Mouse (Mus musculus) forebrain, embryonic 16.5 days (tissue): ENCODE measurements around the gene Mier2. TPM values are rescaled to one million over a fixed set of nuclear protein-coding genes. Genes with fewer than 3 reads are reported as not detected.

Experiments used
- ATAC-seq: fragments of 200-750 bp; cut with Nextera tagmentation; 2 replicates; pipeline ENCODE4 v1.8.0; 2017; ENCODE audit warnings: mild to moderate bottlenecking, moderate library complexity
- H3K27ac ChIP-seq: fragments of 300-500 bp; sonication (generic); 2 replicates; pipeline ENCODE4 v1.5.1; 2014; ENCODE audit warnings: low read length, control low read depth
- H3K27me3 ChIP-seq: fragments of 300-500 bp; sonication (generic); replicated peaks from 2 replicates; pipeline ENCODE4 v1.6.1; 2014; ENCODE audit warnings: low read length; ENCODE audit not compliant: control insufficient read depth, insufficient read depth
- H3K36me3 ChIP-seq: fragments of 300-500 bp; sonication (generic); 2 replicates; pipeline ENCODE4 v1.6.1; 2014; ENCODE audit not compliant: control insufficient read depth, insufficient read depth
- H3K4me1 ChIP-seq: fragments of 300-500 bp; sonication (generic); replicated peaks from 2 replicates; pipeline ENCODE4 v1.6.1; 2014; ENCODE audit warnings: low read length; ENCODE audit not compliant: control insufficient read depth, insufficient read depth
- H3K4me2 ChIP-seq: fragments of 300-500 bp; sonication (generic); 2 replicates; pipeline ENCODE4 v1.6.1; 2014; ENCODE audit warnings: mild to moderate bottlenecking, low read length, control low read depth
- H3K4me3 ChIP-seq: fragments of 300-500 bp; sonication (generic); replicated peaks from 2 replicates; pipeline ENCODE4 v1.5.1; 2014; ENCODE audit warnings: mild to moderate bottlenecking, low read length, control low read depth
- H3K9ac ChIP-seq: fragments of 300-500 bp; sonication (generic); replicated peaks from 2 replicates; pipeline ENCODE4 v1.6.1; 2014; ENCODE audit warnings: low read depth, low read length, control low read depth
- H3K9me3 ChIP-seq: fragments of 300-500 bp; sonication (generic); 2 replicates; pipeline ENCODE4 v1.6.1; 2016; ENCODE audit warnings: low read length; ENCODE audit not compliant: control insufficient read depth
- WGBS: fragments of 180-500 bp; shearing (Covaris S2); extraction: QIAGEN DNeasy Blood & Tissue Kit; methylation state at CpG from one replicate; pipeline ENCODE4 v1.1.7; 2014; 5-methylcytosine and 5-hydroxymethylcytosine counted together
- polyA plus RNA-seq: library from polyadenylated mRNA; unstranded; fragments of >200 nt; fragmentation: Nextera tagmentation; extraction: Ambion mirVana; gene quantifications from 2 replicates; pipeline ENCODE4 v1.2.1, GENCODE M21; 2015

The Mier2 gene
- 59.8 and 68.5 TPM in 2 replicates for polyA plus RNA-seq

GRCm38 (mm10) chr10:79554330-79555237, at the start of gene Mier2:
Gene Mier2 (minus strand): TSS chr10:79555199.
- H3K9ac ChIP-seq: peak within 1 kb of the TSS; percentile 90
- no peak within 1 kb of the TSS for H3K27ac ChIP-seq
- H3K36me3 ChIP-seq: no peaks in the 10 kb centered on the region
- ATAC-seq: peak; percentile 87
- 1% methylated on average over 87 of the region's 108 CpGs for WGBS
- peak within 1 kb of the TSS; percentile 76 for H3K4me2 ChIP-seq
- H3K9me3 ChIP-seq: no peaks in the 10 kb centered on the region
- H3K4me3 ChIP-seq: peak within 1 kb of the TSS; percentile 66
- peaks cover 23% of the 10 kb centered on the region for H3K4me1 ChIP-seq
- H3K27me3 ChIP-seq: no peaks in the 10 kb centered on the region

DNA sequence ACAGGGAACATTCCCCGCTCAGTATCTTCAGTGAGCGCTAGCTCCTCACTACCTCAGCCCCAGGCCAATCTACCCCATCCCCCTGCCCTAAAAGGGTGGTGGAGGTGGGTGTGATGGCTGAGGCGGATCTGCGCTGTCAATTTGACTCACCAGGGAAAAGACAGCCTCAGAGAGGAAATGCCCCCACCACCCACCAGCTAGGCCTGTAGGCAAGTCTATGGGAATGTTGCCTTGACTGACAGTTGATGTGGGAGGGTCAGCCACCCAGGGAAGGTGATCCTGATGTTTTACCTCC, 42.9 kb upstream of the Mier2 start:
- Histone ChIP-seq H3K4me2 (no peak overlapping the region), H3K9me3 (no peaks in the 10 kb centered on the region), H3K27ac (no peak overlapping the region), H3K4me3 (no peak overlapping the region), H3K27me3 (peaks cover 5% of the 10 kb centered on the region), H3K9ac (no peak overlapping the region), H3K36me3 (no peaks in the 10 kb centered on the region), H3K4me1 (no peaks in the 10 kb centered on the region)
- 76% methylated on average over 4 of the region's 4 CpGs for WGBS
- ATAC-seq: no peak

DNA sequence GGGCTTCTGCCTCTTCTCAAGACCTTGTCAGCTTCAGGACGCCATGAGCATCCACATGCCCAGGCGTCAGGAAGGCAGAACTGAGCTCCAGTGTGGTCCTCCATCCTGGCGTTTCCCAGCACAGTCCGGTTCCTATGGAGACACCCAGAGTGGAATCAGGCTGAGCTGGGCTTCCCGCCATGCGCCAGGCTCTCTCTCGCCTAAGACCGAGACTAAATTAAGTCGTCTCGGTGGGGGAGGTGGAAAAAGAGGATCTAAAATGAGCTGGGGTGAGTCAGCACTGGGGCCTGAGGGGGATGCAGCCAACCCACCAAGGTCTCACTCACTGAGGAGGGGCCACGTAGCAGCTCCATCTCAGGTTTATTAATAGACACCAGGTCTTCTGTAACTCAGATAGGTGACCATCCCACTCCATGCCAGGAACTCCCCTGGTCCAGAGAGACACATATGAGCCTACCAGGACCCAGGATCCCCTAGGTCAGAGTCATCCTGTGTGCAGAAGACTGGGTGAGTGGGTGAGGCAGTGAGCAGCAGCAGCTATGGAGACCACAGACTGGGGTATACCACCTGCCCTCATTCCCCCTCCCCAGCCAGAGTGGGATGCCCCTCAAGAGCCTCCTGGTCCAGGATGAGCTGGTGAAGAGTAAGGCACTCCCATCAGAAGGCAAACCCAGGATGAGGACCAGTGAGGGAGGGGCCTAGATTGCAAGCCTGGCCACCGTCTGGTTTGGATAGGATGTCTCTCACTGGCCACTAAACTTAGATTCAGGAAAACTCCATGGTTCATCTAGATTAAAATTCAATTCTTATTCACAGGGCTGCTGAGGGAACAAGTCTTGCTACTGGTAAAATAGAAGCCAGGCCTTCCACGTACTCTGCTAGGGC, 42.3 kb upstream of the Mier2 start:
- peaks cover 5% of the 10 kb centered on the region for H3K27me3 ChIP-seq
- no peak overlapping the region for H3K9ac ChIP-seq
- no peak overlapping the region for H3K4me2 ChIP-seq
- H3K36me3 ChIP-seq: no peaks in the 10 kb centered on the region
- H3K4me3 ChIP-seq: no peak overlapping the region
- no peak overlapping the region for H3K27ac ChIP-seq
- no peaks in the 10 kb centered on the region for H3K9me3 ChIP-seq
- no peaks in the 10 kb centered on the region for H3K4me1 ChIP-seq
- WGBS: 28% methylated on average over 13 of the region's 13 CpGs
- ATAC-seq: no peak; the same call in 1 of the 2 replicates

- peak; percentile 46; the same call in 1 of the 2 replicates for ATAC-seq
- no peaks in the 10 kb centered on the region for H3K36me3 ChIP-seq
- no peak overlapping the region for H3K9ac ChIP-seq
- H3K9me3 ChIP-seq: no peaks in the 10 kb centered on the region
- no peak overlapping the region for H3K4me3 ChIP-seq
- H3K27me3 ChIP-seq: peaks cover 5% of the 10 kb centered on the region
- H3K4me2 ChIP-seq: no peak overlapping the region
- no peaks in the 10 kb centered on the region for H3K4me1 ChIP-seq
- 62% methylated on average over 8 of the region's 8 CpGs for WGBS
- H3K27ac ChIP-seq: no peak overlapping the region
These were observed 40.6 kb upstream of the Mier2 start for GRCm38 (mm10) chr10:79595590-79595929.

GRCm38 (mm10) chr10:79594872-79595589, 40.0 kb upstream of the Mier2 start:
- Histone ChIP-seq H3K4me2 (peak overlapping the region; percentile 28; the same call in 1 of the 2 replicates), H3K4me3 (no peak overlapping the region), H3K27me3 (peaks cover 5% of the 10 kb centered on the region), H3K4me1 (no peaks in the 10 kb centered on the region), H3K9me3 (no peaks in the 10 kb centered on the region), H3K27ac (no peak overlapping the region), H3K9ac (no peak overlapping the region), H3K36me3 (no peaks in the 10 kb centered on the region)
- ATAC-seq: peak; percentile 93
- WGBS: 16% methylated on average over 17 of the region's 17 CpGs

DNA sequence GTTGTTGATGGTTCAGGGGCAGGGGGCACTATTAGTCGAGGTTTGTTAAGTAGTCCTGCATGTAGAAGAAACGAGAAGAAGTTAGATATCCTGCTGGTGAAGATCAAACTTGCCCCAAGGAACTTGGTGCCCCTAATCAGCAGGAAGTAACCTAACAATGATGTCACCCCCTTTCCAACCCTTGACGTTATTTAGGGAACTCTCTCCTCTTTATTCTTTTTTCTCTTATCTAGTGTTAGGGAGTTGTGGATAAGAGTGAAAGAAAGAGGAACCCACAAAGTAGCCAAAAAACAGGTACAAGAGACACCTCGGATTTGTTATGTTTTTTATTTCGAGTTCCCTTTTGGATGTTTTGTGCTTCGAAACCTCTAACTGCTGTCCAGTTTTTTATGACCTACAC, 39.1 kb upstream of the Mier2 start:
- Histone ChIP-seq H3K36me3 (no peaks in the 10 kb centered on the region), H3K4me1 (no peaks in the 10 kb centered on the region), H3K9me3 (no peaks in the 10 kb centered on the region), H3K9ac (no peak overlapping the region), H3K4me2 (no peak overlapping the region), H3K4me3 (no peak overlapping the region), H3K27me3 (peaks cover 5% of the 10 kb centered on the region), H3K27ac (no peak overlapping the region)
- WGBS: 56% methylated on average over 6 of the region's 6 CpGs
- no peak for ATAC-seq

DNA sequence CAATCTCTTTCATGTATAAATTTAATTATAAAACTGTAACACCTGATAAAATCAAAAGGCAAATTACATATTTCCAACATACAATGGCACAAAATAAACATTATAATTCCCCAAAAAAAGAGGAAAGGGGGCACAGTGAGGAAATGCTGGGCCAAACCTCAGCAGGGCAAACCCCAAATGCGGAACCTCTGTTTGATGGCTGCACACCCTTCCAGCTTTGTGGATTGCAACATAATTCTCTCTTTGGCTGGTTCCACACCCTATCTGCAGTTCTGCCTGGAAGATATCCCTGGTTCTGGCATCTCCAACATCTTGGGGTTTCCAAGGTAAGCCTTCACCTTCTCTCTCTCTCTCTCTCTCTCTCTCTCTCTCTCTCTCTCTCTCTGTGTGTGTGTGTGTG, 35.7 kb upstream of the Mier2 start:
- no peaks in the 10 kb centered on the region for H3K4me1 ChIP-seq
- H3K4me2 ChIP-seq: no peak overlapping the region
- no peak overlapping the region for H3K27ac ChIP-seq
- no peaks in the 10 kb centered on the region for H3K9me3 ChIP-seq
- 92% methylated on average over 1 of the region's 1 CpGs for WGBS
- no peak overlapping the region for H3K4me3 ChIP-seq
- no peak for ATAC-seq
- H3K36me3 ChIP-seq: no peaks in the 10 kb centered on the region
- peaks cover 5% of the 10 kb centered on the region for H3K27me3 ChIP-seq
- no peak overlapping the region for H3K9ac ChIP-seq

- Histone ChIP-seq H3K27ac (no peak overlapping the region), H3K4me1 (no peaks in the 10 kb centered on the region), H3K4me3 (no peak overlapping the region), H3K36me3 (no peaks in the 10 kb centered on the region), H3K9me3 (no peaks in the 10 kb centered on the region), H3K9ac (no peak overlapping the region), H3K4me2 (no peak overlapping the region), H3K27me3 (no peaks in the 10 kb centered on the region)
- WGBS: 70% methylated on average over 4 of the region's 4 CpGs
- ATAC-seq: no peak
These were observed 32.7 kb upstream of the Mier2 start for GRCm38 (mm10) chr10:79587752-79588126.
